ENCODE assay signal across 8 mouse cellular contexts in genomic region chr15:31223596-31224134, GRCm38 (mm10). TPM values are rescaled to one million over a fixed set of nuclear protein-coding genes. Genes with fewer than 3 reads are reported as not detected.
DNase-seq lines count a peak whose midpoint lies in the region; ATAC-seq lines count a peak whose summit lies in the region.

No protein-coding gene starts in this region.

- H3K4me1 ChIP-seq in megakaryocyte, embryonic 14.5 days = peaks cover 73% of the 10 kb centered on the region
- peaks cover 11% of the 10 kb centered on the region for H3K4me1 ChIP-seq in hindbrain, embryonic 16.5 days (ENCODE audit: control insufficient read depth, insufficient read depth, low read depth, low read length)
- H3K4me1 ChIP-seq in midbrain, embryonic 12.5 days = peaks cover 14% of the 10 kb centered on the region; the same call in 1 of the 2 replicates

- peak overlapping the region; percentile 94 for H3K9ac ChIP-seq in hindbrain, embryonic 16.5 days (ENCODE audit: low read depth, low read length)
- H3K9ac ChIP-seq in midbrain, embryonic 12.5 days (replicated peaks) = peak overlapping the region; percentile 74; the same call in 1 of the 2 replicates

- H3K36me3 ChIP-seq in megakaryocyte, embryonic 14.5 days (replicated peaks; ENCODE audit: low read length) = peaks cover 22% of the 10 kb centered on the region
- no peaks in the 10 kb centered on the region for H3K36me3 ChIP-seq in hindbrain, embryonic 16.5 days (ENCODE audit: control insufficient read depth, insufficient read depth, low read length)
- no peaks in the 10 kb centered on the region for H3K36me3 ChIP-seq in midbrain, embryonic 12.5 days

- whole genome bisulfite sequencing in hindbrain, embryonic 16.5 days = 46% methylated on average over 15 of the region's 15 CpGs
- 45% methylated on average over 15 of the region's 15 CpGs for WGBS in midbrain, embryonic 12.5 days

- H3K27ac ChIP-seq in hindbrain, embryonic 16.5 days (ENCODE audit: low read depth, low read length) = peak overlapping the region; percentile 85
- no peak overlapping the region for H3K27ac ChIP-seq in midbrain, embryonic 12.5 days (replicated peaks)

- H3K4me3 ChIP-seq in megakaryocyte, embryonic 14.5 days (replicated peaks) = peak overlapping the region; percentile 95
- peak overlapping the region; percentile 85 for H3K4me3 ChIP-seq in hindbrain, embryonic 16.5 days (ENCODE audit: low read length)
- peak overlapping the region; percentile 74 for H3K4me3 ChIP-seq in midbrain, embryonic 12.5 days

- peaks cover 2% of the 10 kb centered on the region for H3K27me3 ChIP-seq in megakaryocyte, embryonic 14.5 days (replicated peaks)
- H3K27me3 ChIP-seq in hindbrain, embryonic 16.5 days (replicated peaks; ENCODE audit: control insufficient read depth, insufficient read depth, low read length) = no peaks in the 10 kb centered on the region; the same call in 1 of the 2 replicates
- H3K27me3 ChIP-seq in midbrain, embryonic 12.5 days = no peaks in the 10 kb centered on the region

- ATAC-seq in megakaryocyte, adult 5-6 weeks (ENCODE audit: poor library complexity, severe bottlenecking) = no peak
- ATAC-seq in hindbrain, embryonic 16.5 days = no peak; the same call in 1 of the 2 replicates
- peak; percentile 36 for ATAC-seq in midbrain, embryonic 12.5 days (ENCODE audit: low FRiP score, low read depth)

- peak overlapping the region; percentile 89 for H3K4me2 ChIP-seq in hindbrain, embryonic 16.5 days (ENCODE audit: low read length)
- peak overlapping the region; percentile 79 for H3K4me2 ChIP-seq in midbrain, embryonic 12.5 days (replicated peaks)

- peak; percentile 14 to 27 for DNase-seq in adrenal gland, adult 18-20 months (ENCODE audit: low spot score in 2 of 2)
- DNase-seq in adrenal gland, postnatal 14 days = no peak
- no peak for DNase-seq in MN1 (ENCODE audit: low spot score)
- DNase-seq in left cerebral cortex, adult 11 months (ENCODE audit: low spot score) = no peak

- no peaks in the 10 kb centered on the region for H3K9me3 ChIP-seq in megakaryocyte, embryonic 14.5 days
- no peaks in the 10 kb centered on the region for H3K9me3 ChIP-seq in hindbrain, embryonic 16.5 days (ENCODE audit: control insufficient read depth, low read length)
- no peaks in the 10 kb centered on the region for H3K9me3 ChIP-seq in midbrain, embryonic 12.5 days

RNA-seq across cellular contexts. Expression of gene Dap, which starts 0.4 kb away (rescaled TPM):
- total RNA-seq in adrenal gland, adult 18-20 months (2021) = 10 to 100 TPM; 92.0 to 93.7 TPM
- total RNA-seq in adrenal gland, postnatal 14 days (2021) = 66.7 and 81.4 TPM in 2 replicates
- 121 and 178 TPM in 2 replicates for polyA plus RNA-seq in megakaryocyte, embryonic 14.5 days (2012; ENCODE audit: insufficient read depth, low replicate concordance)
- 91.4 and 97.3 TPM in 2 replicates for total RNA-seq in megakaryocyte, adult 5-6 weeks (2015)
- total RNA-seq in megakaryocyte, adult 5-6 weeks (2017) = 63.1 and 66.6 TPM in 2 replicates
- polyA plus RNA-seq in hindbrain, embryonic 16.5 days (2015; fragmentation: Nextera tagmentation; extraction: Ambion mirVana) = 20.9 and 24.8 TPM in 2 replicates
- polyA plus RNA-seq in midbrain, embryonic 12.5 days (2016; fragmentation: Nextera tagmentation; extraction: Ambion mirVana) = 34.4 and 42.4 TPM in 2 replicates

Comparison
In these comparisons a context has a peak if more than half of its experiments do, and no peak if none do; other contexts are left out.
1. DNase-seq: peak in adrenal gland, adult 18-20 months (2 of 2); none in adrenal gland, postnatal 14 days (single experiment), MN1 (single experiment) and left cerebral cortex, adult 11 months (single experiment).
2. Peak in every context shown above with its lines, with median percentiles within 50 percentile points of each other: H3K4me3 ChIP-seq.